In genomic region chr7:34606051-34606450, GRCm38 (mm10) we compare ENCODE assay signal across 9 mouse cellular contexts. TPM values are rescaled to one million over a fixed set of nuclear protein-coding genes. Genes with fewer than 3 reads are reported as not detected.
DNase-seq lines count a peak whose midpoint lies in the region; ATAC-seq and TF ChIP-seq lines count a peak whose summit lies in the region.
"Had no signal": no experiment of that assay in that cellular context is flagged by ENCODE, and none has a peak within 500 bp of the region (broad histone marks: within the 10 kb centered on the region; RNA-seq: fewer than 3 reads in every experiment).

No protein-coding gene starts in this region.

- H3K9ac ChIP-seq in forebrain, embryonic 11.5 days (ENCODE audit: low read length), result peak overlapping the region; percentile 29
- 0 out of 2 replicates have a peak overlapping the region, but pooled peaks have one; percentile 24 for H3K9ac ChIP-seq in limb, embryonic 11.5 days (ENCODE audit: low read length)
- H3K9ac ChIP-seq: liver, embryonic 14.5 days had no signal

- no peaks in the 10 kb centered on the region for H3K36me3 ChIP-seq in E14TG2a.4 (ENCODE audit: insufficient read depth, low read length)
- H3K36me3 ChIP-seq in forebrain, embryonic 11.5 days (ENCODE audit: control insufficient read depth, insufficient read depth, low read length), result no peaks in the 10 kb centered on the region
- no peaks in the 10 kb centered on the region for H3K36me3 ChIP-seq in limb, embryonic 11.5 days (ENCODE audit: control insufficient read depth, insufficient read depth, low read length)
- H3K36me3 ChIP-seq in thymus, adult 2 months (ENCODE audit: control insufficient read depth, insufficient read depth, low read length), result no peaks in the 10 kb centered on the region

- H3K27me3 ChIP-seq in E14TG2a.4 (ENCODE audit: insufficient read depth, low read length), result peaks cover 51% of the 10 kb centered on the region
- H3K27me3 ChIP-seq in forebrain, embryonic 11.5 days (ENCODE audit: control insufficient read depth, insufficient read depth, low read length), result no peaks in the 10 kb centered on the region
- H3K27me3 ChIP-seq in limb, embryonic 11.5 days (ENCODE audit: control insufficient read depth, insufficient read depth, low read length), result no peaks in the 10 kb centered on the region
- H3K27me3 ChIP-seq in thymus, adult 2 months (ENCODE audit: control insufficient read depth, insufficient read depth, low read length), result no peaks in the 10 kb centered on the region

- H3K27ac ChIP-seq in gastrocnemius, adult 2 months, result no peak overlapping the region
- H3K27ac ChIP-seq in forebrain, embryonic 11.5 days (ENCODE audit: low read depth, low read length), result peak overlapping the region; percentile 63; the same call in 1 of the 2 replicates
- H3K27ac ChIP-seq in limb, embryonic 11.5 days (replicated peaks; ENCODE audit: low read depth, low read length), result peak overlapping the region; percentile 68
- no peak overlapping the region for H3K27ac ChIP-seq in thymus, adult 2 months (ENCODE audit: control insufficient read depth, insufficient read depth, low read length)
- H3K27ac ChIP-seq: liver, embryonic 14.5 days had no signal

- TF ChIP-seq POLR2A in thymus, adult 2 months (IDR thresholded peaks at IDR 0.05; ENCODE audit: control insufficient read depth, extremely low read depth, insufficient read depth, low read length, poor library complexity), result no peak

- H3K4me3 ChIP-seq in gastrocnemius, adult 2 months, result peak overlapping the region; percentile 11; the same call in 1 of the 2 replicates
- peak overlapping the region; percentile 64 for H3K4me3 ChIP-seq in E14TG2a.4 (replicated peaks; ENCODE audit: low read length)
- H3K4me3 ChIP-seq in forebrain, embryonic 11.5 days (ENCODE audit: low read depth, low read length), result no peak overlapping the region
- H3K4me3 ChIP-seq in limb, embryonic 11.5 days (ENCODE audit: low read depth, low read length), result no peak overlapping the region
- H3K4me3 ChIP-seq in thymus, adult 2 months (ENCODE audit: control insufficient read depth, insufficient read depth, low read length), result no peak overlapping the region

- peaks cover 11% of the 10 kb centered on the region for H3K4me1 ChIP-seq in E14TG2a.4 (replicated peaks; ENCODE audit: low read depth, low read length)
- H3K4me1 ChIP-seq in forebrain, embryonic 11.5 days (replicated peaks; ENCODE audit: control insufficient read depth, insufficient read depth, low read length), result peaks cover 13% of the 10 kb centered on the region; the same call in 1 of the 2 replicates
- peaks cover 35% of the 10 kb centered on the region for H3K4me1 ChIP-seq in limb, embryonic 11.5 days (ENCODE audit: control insufficient read depth, insufficient read depth, low read length)
- no peaks in the 10 kb centered on the region for H3K4me1 ChIP-seq in thymus, adult 2 months (replicated peaks; ENCODE audit: control insufficient read depth, insufficient read depth, low read length)

- H3K4me2 ChIP-seq in forebrain, embryonic 11.5 days (ENCODE audit: low read depth, low read length, severe bottlenecking), result 0 out of 2 replicates have a peak overlapping the region, but pooled peaks have one; percentile 11
- no peak overlapping the region for H3K4me2 ChIP-seq in limb, embryonic 11.5 days (ENCODE audit: low read depth, severe bottlenecking)

- intact Hi-C loops in gastrocnemius, adult 2 months (cut with DNase I), result no loop called here
- intact Hi-C loops in gastrocnemius, postnatal 14 days (cut with DNase I; ENCODE audit: low total_unique reads), result no loop called here

- WGBS in forebrain, embryonic 11.5 days, result 22% methylated on average over 15 of the region's 15 CpGs
- WGBS in limb, embryonic 11.5 days, result 20% methylated on average over 15 of the region's 15 CpGs
- WGBS in thymus, adult 2 months, result 56% methylated on average over 15 of the region's 15 CpGs

- no peak for DNase-seq in gastrocnemius, adult 2 months
- no peak for DNase-seq in gastrocnemius, postnatal 14 days
- no peak for DNase-seq in forebrain, embryonic 11.5 days (ENCODE audit: low spot score)
- peak; percentile 42 for DNase-seq in limb, embryonic 11.5 days (ENCODE audit: low spot score)
- no peak for DNase-seq in thymus, postnatal 14 days
- no peak for DNase-seq in right cerebral cortex, postnatal 14 days
- DNase-seq in thymus, adult 2 months, result no peak

- TF ChIP-seq CTCF in gastrocnemius, adult 2 months (IDR thresholded peaks at IDR 0.05), result no peak
- no peak for TF ChIP-seq CTCF in E14TG2a.4 (conservative IDR thresholded peaks at IDR 0.05; ENCODE audit: low read length)
- no peak for TF ChIP-seq CTCF in thymus, adult 2 months (IDR thresholded peaks at IDR 0.05; ENCODE audit: borderline replicate concordance, control insufficient read depth, extremely low read depth, insufficient read depth, low read length, poor library complexity)

- peak; percentile 28; the same call in 1 of the 2 replicates for ATAC-seq in forebrain, embryonic 11.5 days (replicated peaks; ENCODE audit: low FRiP score)
- no peak for ATAC-seq in limb, embryonic 11.5 days (ENCODE audit: insufficient number of reproducible peaks, low FRiP score, low TSS enrichment, low read depth)

- no peaks in the 10 kb centered on the region for H3K9me3 ChIP-seq in E14TG2a.4 (ENCODE audit: low read length)
- H3K9me3 ChIP-seq in forebrain, embryonic 11.5 days (ENCODE audit: control insufficient read depth, low read length), result no peaks in the 10 kb centered on the region
- no peaks in the 10 kb centered on the region for H3K9me3 ChIP-seq in limb, embryonic 11.5 days (ENCODE audit: control insufficient read depth, low read length)

RNA-seq across cellular contexts. Expression of gene Kctd15, which starts 50.5 kb away (rescaled TPM):
- total RNA-seq in gastrocnemius, adult 2 months (2021), result 10 to 100 TPM; 41.4 to 47.1 TPM
- total RNA-seq in gastrocnemius, postnatal 14 days (2021), result 10 to 100 TPM; 22.2 to 32.6 TPM
- polyA plus RNA-seq in forebrain, embryonic 11.5 days (2014; fragmentation: Nextera tagmentation; extraction: Ambion mirVana), result 22.4 and 24.3 TPM in 2 replicates
- 23.4 and 28.2 TPM in 2 replicates for polyA plus RNA-seq in limb, embryonic 11.5 days (2014; fragmentation: Nextera tagmentation; extraction: Ambion mirVana)
- polyA plus RNA-seq in thymus, adult 2 months (2012; rRNA removed), result 11.9 and 14.2 TPM in 2 replicates

Comparison
In these comparisons a context has a peak if more than half of its experiments do, and no peak if none do; other contexts are left out.
1. H3K27ac ChIP-seq: peak in forebrain, embryonic 11.5 days (single experiment) and limb, embryonic 11.5 days (single experiment); none in gastrocnemius, adult 2 months (single experiment) and thymus, adult 2 months (single experiment).
2. H3K4me3 ChIP-seq: peak in gastrocnemius, adult 2 months (single experiment) and E14TG2a.4 (single experiment); none in forebrain, embryonic 11.5 days (single experiment), limb, embryonic 11.5 days (single experiment) and thymus, adult 2 months (single experiment).